Mouse (Mus musculus): ENCODE measurements at regions not wholly inside any gene's neighbourhood (a gene's known extent, or its start where the extent isn't known, plus 50 kb on each side); places are given as distances from the start of the nearest gene placed in this dataset.

DNA sequence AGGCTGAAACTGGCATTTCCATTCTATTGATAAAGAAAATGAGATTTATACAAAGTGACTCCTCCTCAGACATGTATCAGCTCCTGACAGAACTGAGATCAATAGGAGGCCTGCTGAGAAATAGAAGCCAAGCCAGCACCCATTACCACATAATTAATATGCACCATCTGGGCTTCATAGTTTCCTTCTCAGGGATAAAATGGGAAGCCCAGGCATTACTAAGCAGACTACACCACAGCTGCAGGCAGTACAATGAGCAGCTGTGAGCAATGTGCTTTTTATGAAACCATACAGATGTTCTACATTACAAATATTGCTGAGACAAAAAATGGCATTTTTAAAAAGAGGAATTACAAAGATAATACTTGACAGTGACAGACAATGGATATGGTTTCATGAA lies 950.1 kb downstream of the Otol1 start:
- DNase-seq, result peak; percentile 1

DNA sequence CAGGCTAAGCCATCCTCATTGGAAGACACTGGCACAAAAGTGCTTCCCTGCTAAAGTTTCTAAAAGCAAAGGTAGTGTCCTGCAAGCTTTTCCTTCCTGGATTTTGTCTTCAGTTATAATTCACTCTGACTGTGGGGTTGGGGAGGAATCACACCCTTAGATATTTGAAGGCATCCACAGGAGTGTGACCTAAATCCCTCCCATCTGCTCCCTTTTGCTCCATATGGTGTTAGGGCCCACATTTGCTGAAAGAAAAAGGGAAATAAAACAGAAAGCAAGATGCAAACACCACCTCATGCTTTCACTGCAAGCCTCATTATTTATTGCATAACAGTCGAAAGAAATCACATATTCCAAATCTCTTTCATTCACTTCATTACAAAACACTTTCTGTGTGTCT lies 955.1 kb downstream of the Otol1 start:
- no peak for DNase-seq

- no peak for DNase-seq
Observed at GRCm38 (mm10) chr3:70976945-70977344, 969.5 kb downstream of the Otol1 start.

GRCm38 (mm10) chr3:70990916-70991315 lies 983.5 kb downstream of the Otol1 start:
- no peak for DNase-seq

GRCm38 (mm10) chr3:71003052-71003451 lies 995.6 kb downstream of the Otol1 start:
- no peak for DNase-seq
